In genomic region chr6:93912003-93912581, GRCm38 (mm10) we compare ENCODE assay signal across 8 mouse cellular contexts.
DNase-seq lines count a peak whose midpoint lies in the region; ATAC-seq and TF ChIP-seq lines count a peak whose summit lies in the region.

No protein-coding gene starts in this region.

- H3K4me3 ChIP-seq in layer of hippocampus, adult 2 months: peak overlapping the region; percentile 79
- peak overlapping the region; percentile 59 for H3K4me3 ChIP-seq in hindbrain, postnatal 0 days (ENCODE audit: low read length)
- peak overlapping the region; percentile 68 for H3K4me3 ChIP-seq in midbrain, postnatal 0 days (ENCODE audit: low read depth, low read length)

- no peaks in the 10 kb centered on the region for H3K27me3 ChIP-seq in hindbrain, postnatal 0 days (ENCODE audit: insufficient read depth, low read length)
- no peaks in the 10 kb centered on the region for H3K27me3 ChIP-seq in midbrain, postnatal 0 days (ENCODE audit: insufficient read depth, low read length)

- no peaks in the 10 kb centered on the region for H3K9me3 ChIP-seq in hindbrain, postnatal 0 days (ENCODE audit: low read length)
- no peaks in the 10 kb centered on the region for H3K9me3 ChIP-seq in midbrain, postnatal 0 days (ENCODE audit: low read length)

- TF ChIP-seq CTCF in layer of hippocampus, adult 2 months (conservative IDR thresholded peaks at IDR 0.05): 0 out of 2 replicates have a peak, but pooled peaks have one; percentile 21
- peak; percentile 27; the same call in 1 of the 2 replicates for TF ChIP-seq CTCF in hindbrain, postnatal 0 days (IDR thresholded peaks at IDR 0.05; ENCODE audit: low read depth)
- TF ChIP-seq CTCF in midbrain, postnatal 0 days (IDR thresholded peaks at IDR 0.05): peak; percentile 24; the same call in 1 of the 2 replicates

- H3K9ac ChIP-seq in hindbrain, postnatal 0 days (replicated peaks; ENCODE audit: low read length): peak overlapping the region; percentile 78
- H3K9ac ChIP-seq in midbrain, postnatal 0 days (replicated peaks; ENCODE audit: low read length, poor library complexity, severe bottlenecking): peak overlapping the region; percentile 95

- peak in 1 of 2 experiments; percentile 7 for DNase-seq in layer of hippocampus, adult 2 months (ENCODE audit: low spot score in 2 of 2)
- no peak for DNase-seq in layer of hippocampus, adult 8-10 months (ENCODE audit: low spot score in 2 of 2)
- peak; percentile 8 for DNase-seq in embryo, embryonic 11.5 days (ENCODE audit: low read depth, low spot score)
- DNase-seq in hindbrain, postnatal 0 days (ENCODE audit: low spot score): peak; percentile 62
- DNase-seq in midbrain, postnatal 0 days (ENCODE audit: low spot score): peak; percentile 67
- no peak for DNase-seq in adrenal gland, postnatal 14 days
- DNase-seq in retina, postnatal 1 day: no peak
- no peak for DNase-seq in ovary, adult 18-20 months (ENCODE audit: low spot score)

- 8% methylated on average over 8 of the region's 8 CpGs for WGBS in hindbrain, postnatal 0 days
- 3% methylated on average over 8 of the region's 8 CpGs for WGBS in midbrain, postnatal 0 days

- no peaks in the 10 kb centered on the region for H3K36me3 ChIP-seq in hindbrain, postnatal 0 days (ENCODE audit: insufficient read depth, low read length)
- H3K36me3 ChIP-seq in midbrain, postnatal 0 days (ENCODE audit: insufficient read depth, low read length): no peaks in the 10 kb centered on the region

- ATAC-seq in hindbrain, postnatal 0 days: peak; percentile 38
- ATAC-seq in midbrain, postnatal 0 days (ENCODE audit: low FRiP score): peak; percentile 42

- H3K4me1 ChIP-seq in hindbrain, postnatal 0 days (ENCODE audit: insufficient read depth, low read length): peaks cover 6% of the 10 kb centered on the region; the same call in 1 of the 2 replicates
- peaks cover 10% of the 10 kb centered on the region; the same call in 1 of the 2 replicates for H3K4me1 ChIP-seq in midbrain, postnatal 0 days (ENCODE audit: insufficient read depth, low read length)

- H3K4me2 ChIP-seq in hindbrain, postnatal 0 days (ENCODE audit: low read depth, low read length): peak overlapping the region; percentile 68
- peak overlapping the region; percentile 72 for H3K4me2 ChIP-seq in midbrain, postnatal 0 days (ENCODE audit: low read depth, low read length, poor library complexity, severe bottlenecking)

- H3K27ac ChIP-seq in layer of hippocampus, adult 2 months: peak overlapping the region; percentile 95
- H3K27ac ChIP-seq in hindbrain, postnatal 0 days: peak overlapping the region; percentile 98
- H3K27ac ChIP-seq in midbrain, postnatal 0 days (ENCODE audit: low read depth, low read length): peak overlapping the region; percentile 96

Comparison
In these comparisons a context has a peak if more than half of its experiments do, and no peak if none do; other contexts are left out.
1. DNase-seq: peak in embryo, embryonic 11.5 days (single experiment), hindbrain, postnatal 0 days (single experiment) and midbrain, postnatal 0 days (single experiment); none in layer of hippocampus, adult 8-10 months (0 of 2), adrenal gland, postnatal 14 days (single experiment), retina, postnatal 1 day (single experiment) and ovary, adult 18-20 months (single experiment).
2. Peak in every context shown above with its lines, with median percentiles within 50 percentile points of each other: H3K27ac ChIP-seq, H3K4me3 ChIP-seq and CTCF ChIP-seq.